Mouse (Mus musculus): ENCODE data around the gene Mcoln3.

Gene Mcoln3

DNA sequence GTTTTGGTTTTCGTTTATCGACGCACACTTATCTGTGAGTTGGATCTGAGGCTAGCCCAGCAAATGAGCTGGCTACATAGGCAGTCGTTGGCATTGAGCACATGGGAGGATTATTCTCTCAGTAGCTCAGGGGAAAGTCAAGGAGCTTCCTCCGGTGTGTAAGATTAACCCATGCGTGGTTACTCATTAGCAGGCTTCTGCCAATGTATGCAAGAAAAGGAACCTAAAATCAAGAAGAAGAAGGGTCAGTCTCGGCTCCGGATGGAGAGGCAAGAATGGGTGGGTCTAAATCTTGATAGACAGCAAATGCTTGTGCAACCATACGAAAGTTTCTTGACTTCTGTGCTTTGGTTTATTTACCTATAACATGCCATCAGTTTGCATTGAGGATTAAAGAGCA lies 57.0 kb downstream of the Mcoln3 start:
- DNase-seq (ENCODE audit: low spot score in 2 of 2), result no peak

DNA sequence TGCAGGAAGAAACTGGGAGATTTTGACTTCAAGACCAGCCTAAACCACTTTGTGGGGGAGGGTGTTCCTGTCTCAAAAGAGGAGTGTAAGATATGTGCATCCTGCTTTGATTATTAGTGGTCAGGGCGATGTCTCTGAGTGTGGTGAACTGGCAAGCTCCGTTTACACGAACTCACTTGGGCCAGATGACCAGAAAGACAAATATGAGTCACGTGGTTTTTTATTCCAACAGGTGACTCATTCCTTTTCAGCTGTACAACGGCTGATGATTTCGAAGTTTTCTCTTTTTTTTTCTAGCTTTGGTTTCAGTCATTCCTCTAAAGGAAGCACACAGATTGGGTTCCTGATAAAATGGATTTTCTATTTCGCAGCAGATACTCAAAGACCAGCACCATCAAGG lies 60.0 kb downstream of the Mcoln3 start:
- no peak for DNase-seq (ENCODE audit: low spot score in 2 of 2)

DNA sequence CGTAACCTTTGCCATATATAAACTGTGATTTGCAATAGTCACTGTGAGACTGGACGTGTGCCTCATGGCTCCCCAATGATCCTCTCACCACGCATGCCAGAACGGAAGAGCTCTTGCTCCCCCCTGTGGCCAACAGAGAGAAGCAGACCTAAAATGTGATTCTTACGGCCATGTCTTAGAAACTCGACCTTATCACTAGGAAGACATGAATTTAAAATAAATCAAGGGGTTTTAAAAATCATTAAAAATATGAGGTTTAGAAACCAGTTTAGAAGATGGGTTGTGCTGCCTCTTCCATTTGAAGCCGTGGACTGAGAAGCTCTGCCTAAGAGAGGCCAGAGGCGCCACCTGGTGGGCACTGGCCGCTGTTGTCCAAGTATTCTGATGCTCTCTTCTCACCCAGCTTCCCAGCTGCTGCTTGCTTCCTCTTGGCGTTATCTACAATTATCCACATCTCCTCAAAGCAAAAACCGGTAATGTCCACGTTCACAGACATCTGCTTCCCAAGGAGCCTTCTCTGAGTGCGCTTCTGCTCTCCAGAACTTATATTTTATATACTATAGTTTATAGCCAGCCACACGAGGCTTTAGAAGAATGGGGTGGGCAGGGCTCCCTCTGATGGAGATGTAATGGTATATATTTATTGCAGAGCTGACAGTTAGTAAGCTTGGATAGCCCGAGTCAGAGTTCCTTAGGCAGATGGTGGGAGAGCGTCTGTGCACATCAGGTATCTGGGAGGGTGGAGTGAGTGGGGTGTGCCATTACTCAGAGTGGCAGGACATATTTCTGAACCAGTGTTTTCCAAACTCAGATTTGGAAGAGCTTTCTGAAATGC lies 60.7 kb downstream of the Mcoln3 start:
- DNase-seq (ENCODE audit: low spot score in 2 of 2), result peak; percentile 68 to 88

DNA sequence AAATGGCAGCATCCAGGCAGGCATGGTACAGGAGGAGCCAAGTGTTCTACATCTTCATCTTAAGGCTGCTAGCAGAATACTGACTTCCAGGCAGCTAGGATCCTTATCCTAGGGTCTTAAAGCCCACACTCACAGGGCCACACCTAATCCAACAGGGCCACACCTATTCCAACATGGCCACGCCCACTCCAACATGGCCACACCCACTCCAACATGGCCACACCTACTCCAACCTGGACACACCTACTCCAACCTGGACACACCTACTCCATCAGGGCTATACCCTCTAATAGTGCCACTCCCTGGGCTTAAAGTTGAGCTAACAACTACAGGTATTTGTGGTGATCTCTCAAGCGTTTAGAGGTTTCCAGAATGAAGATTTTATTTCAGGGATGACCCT lies 63.1 kb downstream of the Mcoln3 start:
- no peak for DNase-seq (ENCODE audit: low spot score in 2 of 2)

DNA sequence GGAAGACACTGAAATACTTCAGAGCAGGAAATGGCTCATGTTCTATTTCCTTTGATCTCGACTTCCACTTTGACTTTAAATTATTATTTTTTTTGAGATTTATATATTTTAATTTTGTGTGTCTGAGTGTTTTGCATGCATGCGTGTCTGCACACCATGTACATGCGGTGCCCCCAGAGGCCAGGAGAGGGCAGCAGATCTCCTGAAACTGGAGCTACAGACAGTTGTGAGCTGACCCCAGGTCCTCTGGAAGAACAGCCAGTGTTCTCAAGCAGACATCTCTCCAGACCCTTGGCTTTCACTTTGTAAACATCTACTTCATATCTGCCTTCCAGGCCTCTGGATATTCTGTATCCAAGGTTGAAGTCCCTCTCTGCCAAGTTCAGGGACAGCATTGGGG lies 63.7 kb downstream of the Mcoln3 start:
- peak; percentile 52 to 78 for DNase-seq (ENCODE audit: low spot score in 2 of 2)

DNA sequence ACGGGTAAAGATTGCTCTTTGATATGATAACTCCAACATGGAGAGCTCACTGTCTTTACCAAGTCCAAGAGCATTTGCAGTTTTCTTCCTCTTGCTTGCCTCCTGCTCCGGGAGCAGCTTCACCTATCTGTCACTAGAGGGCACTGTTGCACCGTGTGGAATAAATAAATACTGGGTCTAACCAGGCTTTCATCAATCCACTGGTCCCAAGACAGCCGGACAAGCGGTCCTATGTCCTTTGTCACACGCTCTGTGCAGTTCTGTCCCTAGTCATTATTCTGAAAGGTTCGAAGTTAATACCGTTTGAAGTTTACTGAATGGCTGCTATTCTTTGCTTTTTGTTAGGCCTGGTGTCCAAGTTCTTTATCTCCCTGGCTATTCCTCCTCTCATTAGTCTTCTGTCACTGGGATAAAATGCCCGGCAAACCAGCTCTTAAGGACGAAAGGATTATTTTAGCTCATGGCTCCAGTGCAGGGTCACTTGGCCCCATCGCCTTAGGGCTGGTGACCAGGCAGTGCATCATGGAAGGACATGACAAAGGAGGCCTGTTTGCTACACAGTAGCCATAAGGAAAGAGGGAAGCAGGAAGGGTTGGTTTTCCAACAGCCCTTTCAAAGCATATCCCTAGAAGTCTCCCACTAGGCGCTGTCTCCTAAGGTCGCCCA lies 67.9 kb downstream of the Mcoln3 start:
- DNase-seq (ENCODE audit: low spot score in 2 of 2), result peak in 1 of 2 experiments; percentile 20

DNA sequence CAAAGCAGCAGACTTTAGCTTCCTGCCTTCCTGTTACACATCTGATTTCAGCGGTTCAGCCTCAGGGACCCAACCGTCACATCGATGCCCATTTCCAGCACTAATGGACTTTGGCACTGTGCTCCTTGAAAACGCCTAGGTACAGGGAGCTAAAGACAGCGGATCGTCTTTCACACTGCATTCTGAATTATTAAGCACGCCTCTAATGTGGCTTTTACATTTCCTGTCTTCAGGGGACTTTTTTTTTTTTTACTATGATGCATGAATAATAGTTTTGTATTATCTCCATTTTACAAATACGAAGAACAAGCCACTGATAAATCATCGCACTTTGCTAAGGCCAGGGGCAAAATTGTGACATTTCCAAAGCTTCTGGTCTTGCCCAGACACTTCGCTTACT lies 68.8 kb downstream of the Mcoln3 start:
- no peak for DNase-seq (ENCODE audit: low spot score in 2 of 2)

DNA sequence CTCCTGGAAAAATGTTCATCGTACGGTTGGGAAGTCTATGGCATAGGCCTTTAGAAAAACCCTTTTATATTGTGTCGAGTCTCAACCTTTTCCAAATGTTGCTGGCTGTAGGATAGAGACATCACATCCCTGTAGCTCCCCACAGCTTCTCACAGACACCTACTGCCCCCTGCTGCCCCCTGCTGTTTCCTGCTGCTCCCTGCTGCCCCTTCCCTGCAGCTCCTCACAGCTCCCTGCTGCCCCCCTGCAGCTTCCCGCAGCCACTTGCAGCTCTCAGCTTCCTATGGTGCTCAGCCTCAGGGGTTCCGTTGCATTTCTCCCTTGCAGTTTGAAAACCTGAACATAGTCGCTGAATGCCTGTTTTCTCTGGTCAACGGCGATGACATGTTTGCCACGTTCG lies 72.7 kb downstream of the Mcoln3 start:
- DNase-seq (ENCODE audit: low spot score in 2 of 2), result no peak

All from spleen, postnatal 4 days (tissue).